Mouse (Mus musculus) heart, postnatal 25 days (tissue): ENCODE data around the gene Soat1. TPM values are rescaled to one million over a fixed set of nuclear protein-coding genes. Genes with fewer than 3 reads are reported as not detected.

Experiments
- DNase-seq: peaks from one replicate; pipeline ENCODE4 v3.0.0; 2022; ENCODE audit warnings: low spot score
- intact Hi-C: fragments of 180-260 bp; cut with DNase I; formaldehyde crosslinking; loops from one replicate; pipeline ENCODE4 v1.15.1; 2025
- total RNA-seq, 2 experiments: library from RNA; stranded (reverse); gene quantifications; 2 replicates each; pipeline ENCODE4 v1.2.3; 2021

The Soat1 gene
- total RNA-seq, 2 experiments from 2014 or later, result 7.1 to 11.7 TPM

GRCm38 (mm10) chr1:156468576-156468975 lies 5.6 kb downstream of the Soat1 start:
- no peak for DNase-seq
- intact Hi-C loops, result no loop called here

DNA sequence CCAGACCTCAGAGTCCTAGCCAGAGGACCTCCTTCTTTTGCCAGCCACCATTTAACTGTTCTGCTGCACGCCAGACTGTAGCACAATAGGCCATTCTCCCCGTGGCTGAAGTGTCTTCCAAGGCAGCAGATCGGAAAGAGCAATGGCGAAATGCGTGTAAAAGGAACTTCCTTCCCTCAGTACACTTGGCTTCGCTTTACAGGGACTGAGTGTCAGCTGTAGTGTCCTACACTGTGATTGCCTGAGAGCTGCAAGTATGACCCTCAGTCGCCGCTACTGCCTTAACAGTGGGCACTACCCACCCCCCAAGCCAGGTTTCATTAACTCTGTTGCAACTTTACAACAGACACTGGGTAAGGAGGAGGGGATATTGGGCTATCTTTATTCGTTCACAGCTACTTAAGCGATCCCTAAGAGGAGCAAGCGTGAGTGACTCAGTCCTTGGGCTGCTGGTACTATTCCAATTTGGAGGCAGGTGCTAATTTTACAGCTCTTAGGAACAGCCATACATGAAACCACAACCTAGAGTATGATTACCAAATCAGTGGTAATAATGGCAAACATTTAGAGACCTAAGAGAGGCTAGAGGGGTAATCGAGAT lies 6.4 kb downstream of the Soat1 start:
- DNase-seq, result no peak
- intact Hi-C loops, result no loop called here

- intact Hi-C loops, result no loop called here
- DNase-seq, result no peak
Observed at GRCm38 (mm10) chr1:156464963-156465362, 9.2 kb downstream of the Soat1 start.

GRCm38 (mm10) chr1:156463981-156464853 lies 9.9 kb downstream of the Soat1 start:
- DNase-seq, result no peak
- intact Hi-C loops, result no loop called here

- intact Hi-C loops, result no loop called here
- DNase-seq, result no peak
Observed at GRCm38 (mm10) chr1:156462273-156462991, 11.7 kb downstream of the Soat1 start.

DNA sequence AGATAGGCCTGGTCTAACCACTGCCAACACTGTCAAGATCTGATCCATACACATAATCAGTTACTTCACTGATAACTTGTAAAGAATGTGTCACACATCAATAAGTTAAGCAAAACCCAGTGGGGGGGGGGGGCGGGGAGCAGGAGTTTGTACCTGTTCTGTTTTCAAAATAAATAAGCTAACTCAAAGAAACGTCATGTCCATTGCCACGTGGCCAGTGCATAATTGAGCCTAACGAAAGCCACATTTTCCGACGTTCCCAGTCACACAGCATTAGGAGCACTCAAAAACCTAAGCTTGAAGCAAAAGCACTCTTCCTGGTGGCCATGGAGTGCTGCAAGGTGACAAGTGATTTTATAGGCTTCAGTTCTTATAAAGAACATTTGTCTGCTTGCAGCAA lies 13.1 kb downstream of the Soat1 start:
- no peak for DNase-seq
- intact Hi-C loops, result no loop called here

GRCm38 (mm10) chr1:156460216-156460615 lies 13.9 kb downstream of the Soat1 start:
- DNase-seq, result no peak
- intact Hi-C loops, result no loop called here

DNA sequence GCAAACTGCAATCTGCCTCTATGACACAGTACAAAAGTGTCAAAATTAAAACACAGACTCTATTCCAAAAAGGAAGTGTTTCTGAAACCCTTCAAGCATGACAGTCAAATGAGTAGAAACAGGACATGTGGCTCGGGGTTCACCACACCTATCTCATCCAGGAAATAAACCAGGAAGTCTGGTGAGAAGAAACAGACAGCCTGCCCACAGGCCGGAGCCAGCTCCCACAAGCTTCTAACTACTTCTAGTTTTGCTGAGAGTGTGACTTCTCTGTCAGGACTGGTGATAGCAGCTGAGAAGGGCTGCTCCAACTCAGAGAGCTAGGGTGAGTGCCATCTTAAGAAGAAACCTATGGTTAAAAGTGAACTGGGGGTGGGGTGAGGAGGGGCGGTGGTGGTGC lies 14.4 kb downstream of the Soat1 start:
- no peak for DNase-seq
- intact Hi-C loops, result no loop called here

GRCm38 (mm10) chr1:156458391-156459060 lies 15.6 kb downstream of the Soat1 start:
- intact Hi-C loops, result no loop called here
- no peak for DNase-seq

DNA sequence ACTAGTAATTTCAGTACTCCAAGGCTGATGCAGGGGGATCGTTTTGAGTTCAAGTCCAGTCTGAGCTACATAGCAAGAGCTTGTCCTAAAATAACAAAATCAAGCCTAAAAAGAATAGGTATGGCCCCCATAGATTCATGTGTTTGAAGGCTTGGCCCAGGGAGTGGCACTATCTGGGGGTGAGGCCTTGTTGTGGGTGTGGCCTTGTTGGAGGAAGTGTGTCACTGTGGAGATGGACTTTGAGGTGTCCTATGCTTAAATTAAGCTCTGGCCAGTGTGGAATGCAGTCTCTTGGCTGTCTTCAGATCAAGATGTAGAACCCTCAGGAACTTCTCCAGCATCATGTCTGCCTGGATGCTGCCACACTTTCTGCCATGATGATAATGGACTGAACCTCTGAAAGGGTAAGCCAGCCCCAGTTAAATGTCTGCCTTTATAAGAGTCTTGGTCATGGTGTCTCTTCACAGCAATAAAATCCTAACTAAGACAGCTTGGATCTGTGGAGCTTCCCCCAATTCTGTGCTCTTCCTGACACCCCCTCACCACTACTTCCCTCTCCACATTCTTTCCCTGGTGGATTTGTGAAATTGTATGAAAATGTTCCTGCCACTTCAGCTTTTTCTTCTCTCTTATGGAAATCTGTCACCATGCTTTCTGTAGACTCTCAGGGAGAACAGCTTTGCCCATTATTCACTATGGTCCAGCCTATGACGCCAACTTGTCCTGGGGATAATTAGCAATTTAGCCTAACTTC lies 18.9 kb downstream of the Soat1 start:
- DNase-seq, result no peak
- intact Hi-C loops, result no loop called here

DNA sequence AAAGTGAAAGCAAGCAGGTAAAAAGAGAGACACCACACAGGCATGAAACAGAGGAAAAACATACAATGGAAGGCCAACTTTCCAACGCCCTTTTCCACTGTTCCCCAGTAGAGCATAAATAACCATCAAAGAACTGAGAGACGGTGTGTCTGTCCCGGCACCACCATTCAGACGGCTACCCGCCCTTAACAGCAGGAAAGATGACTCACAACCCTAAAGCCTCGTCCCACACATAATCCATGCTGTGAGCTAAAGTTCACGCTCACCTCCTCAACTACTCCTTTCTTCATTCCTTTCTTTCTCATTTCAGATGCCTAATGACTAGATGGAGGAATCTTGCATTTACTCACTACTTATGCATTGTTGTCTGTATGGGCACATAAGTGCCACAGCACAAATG lies 19.7 kb downstream of the Soat1 start:
- intact Hi-C loops, result no loop called here
- DNase-seq, result no peak

GRCm38 (mm10) chr1:156453876-156454275 lies 20.3 kb downstream of the Soat1 start:
- DNase-seq, result no peak
- intact Hi-C loops, result no loop called here

DNA sequence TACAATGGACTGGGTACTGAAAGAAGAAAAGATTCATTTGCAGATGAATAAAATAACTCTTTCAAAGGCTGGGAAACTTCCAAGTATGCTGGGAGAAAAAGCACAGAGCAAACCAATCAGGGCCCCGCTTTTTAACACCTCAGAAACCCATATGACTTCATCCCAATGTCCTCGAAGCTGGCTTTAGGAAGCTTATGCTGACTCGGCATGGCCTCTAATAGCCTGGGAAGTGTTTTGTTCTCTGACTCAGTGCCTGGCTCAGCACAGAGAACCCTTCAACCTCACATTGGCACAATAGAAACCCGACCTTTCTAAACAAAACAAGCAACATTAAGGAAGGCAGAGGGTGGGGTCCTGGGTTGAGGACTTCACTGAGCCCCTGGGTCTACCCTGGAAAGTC lies 23.7 kb downstream of the Soat1 start:
- no peak for DNase-seq

DNA sequence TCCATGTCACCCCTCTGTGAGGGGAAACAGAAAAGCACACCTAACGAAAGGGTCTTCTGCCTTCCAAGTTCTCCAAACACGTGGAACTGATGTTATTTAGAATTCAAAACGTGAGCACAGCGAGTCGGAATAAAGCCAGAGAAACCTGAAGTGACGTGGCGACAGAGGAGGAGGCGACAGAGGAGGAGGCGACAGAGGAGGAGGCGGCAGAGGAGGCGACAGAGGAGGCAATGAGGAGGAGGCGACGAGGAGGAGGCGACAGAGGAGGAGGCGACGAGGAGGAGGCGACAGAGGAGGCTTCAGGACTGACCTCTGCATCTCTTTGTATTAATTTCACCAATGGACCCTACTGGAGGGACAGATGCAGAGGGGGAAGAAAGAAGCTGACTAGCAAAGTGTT lies 24.4 kb downstream of the Soat1 start:
- DNase-seq, result no peak
- intact Hi-C loops, result no loop called here

More for the DNA sequence above, 23.7 kb downstream of the Soat1 start:
- intact Hi-C loops, result no loop called here

DNA sequence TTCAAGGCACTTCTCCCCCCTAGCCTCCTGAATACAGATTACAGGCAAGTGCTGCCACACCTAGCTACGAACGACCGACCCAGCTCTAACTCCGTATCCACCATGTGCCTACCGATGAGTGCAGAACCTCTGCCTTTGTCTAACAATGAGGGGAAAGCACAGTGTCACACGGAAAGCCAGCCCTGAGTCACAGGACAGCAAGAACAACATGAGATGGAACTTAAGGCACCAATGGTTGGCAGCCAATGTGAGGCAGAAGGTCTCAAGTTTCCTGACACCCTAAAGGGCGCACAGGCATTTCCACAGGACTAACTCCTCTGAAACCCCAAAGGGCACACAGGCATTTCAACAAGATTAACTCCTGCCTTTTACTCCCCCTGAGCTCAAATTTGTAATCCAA lies 25.0 kb downstream of the Soat1 start:
- intact Hi-C loops, result no loop called here
- no peak for DNase-seq

- DNase-seq, result no peak
- intact Hi-C loops, result no loop called here
Observed at GRCm38 (mm10) chr1:156445049-156445448, 29.1 kb downstream of the Soat1 start.

GRCm38 (mm10) chr1:156442776-156443175 lies 31.4 kb downstream of the Soat1 start:
- intact Hi-C loops, result no loop called here
- no peak for DNase-seq

DNA sequence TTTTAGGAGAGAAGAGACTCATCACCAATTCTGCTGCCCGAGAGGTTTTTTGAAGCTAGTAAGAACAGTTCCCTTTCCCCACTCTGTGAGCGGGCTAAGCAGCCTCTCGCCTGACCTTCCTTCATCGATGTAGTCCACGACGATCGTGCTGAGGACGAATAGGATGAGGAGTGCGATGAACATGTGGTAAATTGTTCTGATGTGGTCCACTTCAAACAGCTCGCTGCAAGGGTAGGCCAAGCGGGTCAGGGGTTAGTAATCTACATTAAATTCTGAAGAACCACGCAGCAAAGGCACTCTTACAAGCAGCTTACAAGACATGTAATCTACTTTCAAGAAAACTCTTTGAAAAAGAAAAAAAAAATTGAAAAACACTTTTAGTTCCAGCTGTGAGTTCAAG lies 31.9 kb downstream of the Soat1 start:
- intact Hi-C loops, result no loop called here

DNA sequence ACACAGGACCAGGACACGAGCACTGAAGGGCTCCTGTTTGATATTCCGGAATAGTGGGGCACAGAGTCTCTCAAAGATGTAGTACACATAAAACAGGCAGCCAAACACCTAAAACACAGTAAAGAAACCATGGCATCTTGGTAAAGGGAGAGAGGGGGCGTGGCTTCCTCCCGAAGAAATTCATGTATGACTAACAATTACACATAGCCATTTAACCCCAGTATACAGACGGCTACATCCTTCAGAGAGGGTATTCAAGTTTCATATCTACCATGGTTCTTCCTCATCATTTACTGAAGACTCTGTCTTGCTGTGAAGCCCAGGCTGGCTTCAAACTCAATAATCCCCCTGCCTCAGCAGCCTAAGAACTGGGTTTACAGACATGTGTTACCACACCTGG lies 36.4 kb downstream of the Soat1 start:
- intact Hi-C loops, result no loop called here

More for the DNA sequence above, 31.9 kb downstream of the Soat1 start:
- DNase-seq, result no peak

More for the DNA sequence above, 36.4 kb downstream of the Soat1 start:
- DNase-seq, result no peak
